Mouse (Mus musculus) hindbrain, postnatal 0 days (tissue): ENCODE results near the gene Lhfpl3. TPM values are rescaled to one million over a fixed set of nuclear protein-coding genes. Genes with fewer than 3 reads are reported as not detected.

ENCODE experiments used
- ATAC-seq: fragments of 200-750 bp; cut with Nextera tagmentation; 2 replicates; pipeline ENCODE4 v1.8.0; 2017; ENCODE audit warnings: mild to moderate bottlenecking, moderate TSS enrichment, moderate library complexity
- DNase-seq: peaks from one replicate; pipeline ENCODE4 v3.0.0-alpha.2; 2015; ENCODE audit warnings: low spot score
- H3K27ac ChIP-seq: fragments of 300-500 bp; sonication (generic); 2 replicates; pipeline ENCODE4 v1.5.1; 2014; ENCODE audit warnings: mild to moderate bottlenecking
- H3K27me3 ChIP-seq: fragments of 300-500 bp; sonication (generic); 2 replicates; pipeline ENCODE4 v1.6.1; 2014; ENCODE audit warnings: low read length, mixed read lengths; ENCODE audit not compliant: insufficient read depth
- H3K36me3 ChIP-seq: fragments of 300-500 bp; sonication (generic); 2 replicates; pipeline ENCODE4 v1.6.1; 2014; ENCODE audit warnings: low read length, mixed read lengths; ENCODE audit not compliant: insufficient read depth
- H3K4me1 ChIP-seq: fragments of 300-500 bp; sonication (generic); 2 replicates; pipeline ENCODE4 v1.6.1; 2014; ENCODE audit warnings: antibody characterized with exemption, low read length, mixed read lengths; ENCODE audit not compliant: insufficient read depth
- H3K4me2 ChIP-seq: fragments of 300-500 bp; sonication (generic); 2 replicates; pipeline ENCODE4 v1.6.1; 2014; ENCODE audit warnings: low read depth, mild to moderate bottlenecking, low read length, moderate library complexity, mixed read lengths
- H3K4me3 ChIP-seq: fragments of 300-500 bp; sonication (generic); 2 replicates; pipeline ENCODE4 v1.5.1; 2014; ENCODE audit warnings: low read length
- H3K9ac ChIP-seq: fragments of 300-500 bp; sonication (generic); replicated peaks from 2 replicates; pipeline ENCODE4 v1.6.1; 2014; ENCODE audit warnings: mild to moderate bottlenecking, low read length, moderate library complexity, mixed read lengths
- H3K9me3 ChIP-seq: fragments of 300-500 bp; sonication (generic); 2 replicates; pipeline ENCODE4 v1.6.1; 2016; ENCODE audit warnings: low read length, mixed read lengths
- CTCF ChIP-seq: IDR thresholded peaks from 2 replicates; pipeline ENCODE4 v1.5.1; 2016; ENCODE audit warnings: antibody characterized with exemption, control low read depth, low read depth
- WGBS: fragments of 180-500 bp; shearing (Covaris S2); extraction: QIAGEN DNeasy Blood & Tissue Kit; methylation state at CpG from one replicate; pipeline ENCODE4 v1.1.7; 2014; 5-methylcytosine and 5-hydroxymethylcytosine counted together
- polyA plus RNA-seq: library from polyadenylated mRNA; unstranded; fragments of >200 nt; fragmentation: Nextera tagmentation; extraction: Ambion mirVana; gene quantifications from 2 replicates; pipeline ENCODE4 v1.2.1, GENCODE M21; 2015
- total RNA-seq: library from RNA; depleted of rRNA; stranded (reverse); fragments of >200 nt; gene quantifications from 2 replicates; pipeline ENCODE4 v1.2.3, GENCODE M21; 2014

Gene Lhfpl3
- total and polyA plus RNA-seq, 2 experiments from 2014 or later = 48.9 to 70.7 TPM

- Histone ChIP-seq H3K9me3 (no peaks in the 10 kb centered on the region), H3K4me3 (no peak overlapping the region), H3K27me3 (no peaks in the 10 kb centered on the region), H3K4me2 (no peak overlapping the region), H3K27ac (no peak overlapping the region), H3K4me1 (no peaks in the 10 kb centered on the region), H3K36me3 (no peaks in the 10 kb centered on the region), H3K9ac (no peak overlapping the region)
- ATAC-seq (no peak), DNase-seq (no peak)
- WGBS = 47% methylated on average over 2 of the region's 2 CpGs
- TF ChIP-seq CTCF = no peak
Measured at GRCm38 (mm10) chr5:23106536-23106935, 360.7 kb downstream of the Lhfpl3 start.

GRCm38 (mm10) chr5:23111307-23111706 lies 365.4 kb downstream of the Lhfpl3 start:
- TF ChIP-seq CTCF = no peak
- ATAC-seq = no peak
- WGBS = 92% methylated on average over 6 of the region's 6 CpGs
- Histone ChIP-seq H3K4me1 (no peaks in the 10 kb centered on the region), H3K27me3 (no peaks in the 10 kb centered on the region), H3K27ac (no peak overlapping the region), H3K4me3 (no peak overlapping the region), H3K9me3 (no peaks in the 10 kb centered on the region), H3K4me2 (no peak overlapping the region), H3K36me3 (no peaks in the 10 kb centered on the region), H3K9ac (no peak overlapping the region)
- no peak for DNase-seq

GRCm38 (mm10) chr5:23114249-23114648 lies 368.4 kb downstream of the Lhfpl3 start:
- ATAC-seq = no peak
- H3K4me1 ChIP-seq = no peaks in the 10 kb centered on the region
- DNase-seq = no peak
- 90% methylated on average over 4 of the region's 4 CpGs for WGBS
- no peaks in the 10 kb centered on the region for H3K9me3 ChIP-seq
- no peak for TF ChIP-seq CTCF
- no peaks in the 10 kb centered on the region for H3K27me3 ChIP-seq
- H3K27ac ChIP-seq = no peak overlapping the region
- H3K9ac ChIP-seq = no peak overlapping the region
- H3K4me2 ChIP-seq = no peak overlapping the region
- no peak overlapping the region for H3K4me3 ChIP-seq
- H3K36me3 ChIP-seq = no peaks in the 10 kb centered on the region

GRCm38 (mm10) chr5:23126851-23127250 lies 381.0 kb downstream of the Lhfpl3 start:
- H3K4me1 ChIP-seq = no peaks in the 10 kb centered on the region
- no peak overlapping the region for H3K27ac ChIP-seq
- no peaks in the 10 kb centered on the region for H3K36me3 ChIP-seq
- no peak overlapping the region for H3K4me3 ChIP-seq
- TF ChIP-seq CTCF = no peak
- 29% methylated on average over 2 of the region's 2 CpGs for WGBS
- no peak for ATAC-seq
- no peak overlapping the region for H3K4me2 ChIP-seq
- no peaks in the 10 kb centered on the region for H3K9me3 ChIP-seq
- no peaks in the 10 kb centered on the region for H3K27me3 ChIP-seq
- DNase-seq = peak; percentile 19
- no peak overlapping the region for H3K9ac ChIP-seq

GRCm38 (mm10) chr5:23140183-23140921 lies 394.5 kb downstream of the Lhfpl3 start:
- Histone ChIP-seq H3K27ac (no peak overlapping the region), H3K4me3 (no peak overlapping the region), H3K27me3 (no peaks in the 10 kb centered on the region), H3K36me3 (no peaks in the 10 kb centered on the region), H3K4me2 (no peak overlapping the region), H3K4me1 (peaks cover 7% of the 10 kb centered on the region; the same call in 1 of the 2 replicates), H3K9ac (no peak overlapping the region), H3K9me3 (no peaks in the 10 kb centered on the region)
- no peak for TF ChIP-seq CTCF
- 46% methylated on average over 9 of the region's 9 CpGs for WGBS
- DNase-seq (peak; percentile 49), ATAC-seq (peak; percentile 47)

GRCm38 (mm10) chr5:23153210-23153609 lies 407.4 kb downstream of the Lhfpl3 start:
- 88% methylated on average over 4 of the region's 4 CpGs for WGBS
- H3K9ac ChIP-seq = no peak overlapping the region
- H3K4me3 ChIP-seq = no peak overlapping the region
- H3K9me3 ChIP-seq = no peaks in the 10 kb centered on the region
- DNase-seq = no peak
- H3K27me3 ChIP-seq = no peaks in the 10 kb centered on the region
- ATAC-seq = no peak
- H3K27ac ChIP-seq = no peak overlapping the region
- H3K4me1 ChIP-seq = no peaks in the 10 kb centered on the region
- no peaks in the 10 kb centered on the region for H3K36me3 ChIP-seq
- no peak overlapping the region for H3K4me2 ChIP-seq
- TF ChIP-seq CTCF = no peak

- Histone ChIP-seq H3K9ac (no peak overlapping the region), H3K4me3 (no peak overlapping the region), H3K36me3 (no peaks in the 10 kb centered on the region), H3K4me2 (no peak overlapping the region), H3K9me3 (no peaks in the 10 kb centered on the region), H3K27me3 (no peaks in the 10 kb centered on the region), H3K27ac (no peak overlapping the region), H3K4me1 (no peaks in the 10 kb centered on the region)
- WGBS = 93% methylated on average over 1 of the region's 1 CpGs
- ATAC-seq (no peak), DNase-seq (peak; percentile 20)
- peak; percentile 57 for TF ChIP-seq CTCF
Measured at GRCm38 (mm10) chr5:23154439-23154838, 408.6 kb downstream of the Lhfpl3 start.
